Mouse (Mus musculus): ENCODE measurements at regions not wholly inside any gene's neighbourhood (a gene's known extent, or its start where the extent isn't known, plus 50 kb on each side); places are given as distances from the start of the nearest gene placed in this dataset.
A peak's percentile ranks its signal among the peaks of the same experiment; 100 is the strongest.

DNA sequence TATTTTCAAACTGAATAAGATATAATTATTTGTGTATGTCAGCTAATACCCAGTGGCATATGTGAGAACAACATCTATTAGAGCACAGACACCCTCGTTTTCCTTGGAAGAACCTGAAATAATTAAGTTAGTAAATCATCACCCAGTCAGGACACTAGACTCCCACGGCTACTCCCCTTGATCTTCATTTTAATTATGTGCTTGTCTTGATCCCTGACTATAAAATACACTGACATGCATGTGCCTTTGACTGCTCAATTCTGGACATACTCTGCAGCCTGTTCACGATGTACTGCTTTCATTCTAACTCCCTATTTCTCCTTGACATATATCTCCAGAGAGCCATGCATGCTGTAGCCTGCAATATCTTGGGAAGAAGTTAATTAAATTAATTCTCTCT is 232.7 kb upstream of the Atxn7l3b start:
- TF ChIP-seq CTCF (IDR thresholded peaks at IDR 0.05; ENCODE audit: low read depth): no peak
- Histone ChIP-seq H3K27me3 (ENCODE audit: insufficient read depth, low read length) (no peaks in the 10 kb centered on the region), H3K9me3 (replicated peaks; ENCODE audit: low read length) (no peaks in the 10 kb centered on the region), H3K27ac (no peak overlapping the region), H3K4me2 (ENCODE audit: low read length) (no peak overlapping the region), H3K36me3 (ENCODE audit: insufficient read depth, low read length) (no peaks in the 10 kb centered on the region), H3K9ac (ENCODE audit: low read depth, low read length) (no peak overlapping the region), H3K4me3 (replicated peaks; ENCODE audit: low read depth, low read length) (no peak overlapping the region), H3K4me1 (replicated peaks; ENCODE audit: insufficient read depth, low read length) (no peaks in the 10 kb centered on the region)
- ATAC-seq (replicated peaks; ENCODE audit: low FRiP score, low read depth) (peak; percentile 40; the same call in 1 of the 2 replicates), DNase-seq (ENCODE audit: low spot score) (peak; percentile 59)
- 14% methylated on average over 3 of the region's 3 CpGs for WGBS

DNA sequence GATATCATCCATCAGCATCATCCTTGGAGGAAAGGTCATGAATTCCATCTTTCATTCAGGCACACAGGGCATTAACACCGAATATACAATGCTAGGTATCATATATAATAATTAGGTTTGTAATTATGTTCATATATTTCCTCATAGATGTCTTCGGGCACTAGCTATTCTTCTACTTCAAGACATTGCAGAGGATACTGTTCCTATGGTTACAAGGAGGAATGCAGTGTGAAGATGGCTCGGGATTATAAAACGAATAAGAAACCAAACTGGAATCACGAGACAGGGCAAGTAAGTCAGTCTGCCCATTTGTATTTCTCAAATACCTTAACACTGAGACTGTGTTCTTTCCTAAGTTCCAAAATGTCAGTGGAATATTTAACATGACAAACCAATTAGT is 231.3 kb upstream of the Atxn7l3b start:
- no peak for DNase-seq (ENCODE audit: low spot score)
- Histone ChIP-seq H3K9ac (ENCODE audit: low read depth, low read length) (no peak overlapping the region), H3K36me3 (ENCODE audit: insufficient read depth, low read length) (no peaks in the 10 kb centered on the region), H3K4me3 (replicated peaks; ENCODE audit: low read depth, low read length) (no peak overlapping the region), H3K4me1 (replicated peaks; ENCODE audit: insufficient read depth, low read length) (no peaks in the 10 kb centered on the region), H3K9me3 (replicated peaks; ENCODE audit: low read length) (no peaks in the 10 kb centered on the region), H3K27me3 (ENCODE audit: insufficient read depth, low read length) (no peaks in the 10 kb centered on the region), H3K4me2 (ENCODE audit: low read length) (no peak overlapping the region), H3K27ac (no peak overlapping the region)
- ATAC-seq (replicated peaks; ENCODE audit: low FRiP score, low read depth): no peak
- 85% methylated on average over 5 of the region's 5 CpGs for WGBS
- TF ChIP-seq CTCF (IDR thresholded peaks at IDR 0.05; ENCODE audit: low read depth): no peak

DNA sequence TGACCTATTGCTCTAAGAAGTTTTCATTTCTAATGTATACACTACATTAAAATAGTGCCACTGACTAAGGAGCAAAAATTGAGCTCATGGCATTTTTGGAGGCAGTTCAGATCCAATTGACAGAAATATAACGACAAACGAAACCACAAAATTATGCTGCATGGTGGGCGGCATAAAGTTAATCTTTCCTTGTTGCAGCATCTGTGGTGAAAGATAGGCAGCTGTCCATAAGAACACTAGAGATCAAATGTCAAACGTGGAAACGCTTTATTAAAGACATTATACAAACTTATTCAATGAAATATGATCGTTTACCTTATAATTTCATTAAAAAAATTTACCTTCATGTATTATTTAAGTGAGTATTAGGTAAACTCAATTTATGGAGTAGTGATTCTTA is 230.2 kb upstream of the Atxn7l3b start:
- no peak for DNase-seq (ENCODE audit: low spot score)
- 87% methylated on average over 6 of the region's 6 CpGs for WGBS
- Histone ChIP-seq H3K9ac (ENCODE audit: low read depth, low read length) (no peak overlapping the region), H3K4me1 (replicated peaks; ENCODE audit: insufficient read depth, low read length) (no peaks in the 10 kb centered on the region), H3K36me3 (ENCODE audit: insufficient read depth, low read length) (no peaks in the 10 kb centered on the region), H3K9me3 (replicated peaks; ENCODE audit: low read length) (no peaks in the 10 kb centered on the region), H3K4me2 (ENCODE audit: low read length) (no peak overlapping the region), H3K27me3 (ENCODE audit: insufficient read depth, low read length) (no peaks in the 10 kb centered on the region), H3K4me3 (replicated peaks; ENCODE audit: low read depth, low read length) (no peak overlapping the region), H3K27ac (no peak overlapping the region)
- TF ChIP-seq CTCF (IDR thresholded peaks at IDR 0.05; ENCODE audit: low read depth): no peak
- no peak for ATAC-seq (replicated peaks; ENCODE audit: low FRiP score, low read depth)

DNA sequence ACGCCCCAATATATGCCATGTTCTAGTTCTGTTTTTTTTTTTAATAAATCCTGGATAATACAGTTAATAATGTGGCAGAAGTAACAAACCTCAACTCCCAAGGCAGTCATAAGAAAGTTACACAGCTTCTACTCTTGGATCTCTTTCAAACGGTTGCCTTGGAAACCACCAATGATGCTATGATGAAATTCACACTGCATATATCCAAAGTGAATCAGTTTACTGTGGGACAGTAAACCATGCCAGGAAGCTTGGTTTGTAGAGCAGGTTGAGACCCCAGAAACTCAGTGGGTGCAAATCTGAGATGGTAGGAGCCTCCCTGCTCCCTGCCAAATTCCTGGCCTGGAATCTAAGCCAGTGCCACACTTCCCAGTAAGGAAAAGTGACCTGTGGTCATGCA is 212.8 kb upstream of the Atxn7l3b start:
- Histone ChIP-seq H3K4me2 (ENCODE audit: low read length) (no peak overlapping the region), H3K4me1 (replicated peaks; ENCODE audit: insufficient read depth, low read length) (no peaks in the 10 kb centered on the region), H3K27me3 (ENCODE audit: insufficient read depth, low read length) (no peaks in the 10 kb centered on the region), H3K36me3 (ENCODE audit: insufficient read depth, low read length) (no peaks in the 10 kb centered on the region), H3K9me3 (replicated peaks; ENCODE audit: low read length) (no peaks in the 10 kb centered on the region), H3K9ac (ENCODE audit: low read depth, low read length) (no peak overlapping the region), H3K4me3 (replicated peaks; ENCODE audit: low read depth, low read length) (no peak overlapping the region), H3K27ac (no peak overlapping the region)
- ATAC-seq (replicated peaks; ENCODE audit: low FRiP score, low read depth): no peak
- TF ChIP-seq CTCF (IDR thresholded peaks at IDR 0.05; ENCODE audit: low read depth): no peak
- 64% methylated on average over 2 of the region's 2 CpGs for WGBS
- DNase-seq (ENCODE audit: low spot score): no peak

DNA sequence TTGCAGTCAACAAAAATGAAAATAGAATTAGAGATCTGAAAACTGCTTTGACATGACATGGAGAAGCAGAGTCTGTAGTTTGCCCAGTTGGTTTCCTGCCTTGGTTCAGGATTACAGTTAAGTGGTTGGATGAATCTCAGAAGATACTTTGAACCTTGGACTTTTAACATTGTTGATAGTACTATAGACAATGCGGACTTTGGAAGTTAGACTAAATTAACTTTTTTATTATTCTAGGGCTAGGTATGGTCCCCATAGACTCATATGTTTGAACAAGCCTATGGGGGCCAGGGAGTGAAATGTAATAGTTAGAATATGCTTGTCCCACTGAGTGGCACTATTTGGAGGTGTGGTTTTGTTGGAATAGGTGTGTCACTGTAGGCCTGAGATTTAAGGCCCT is 186.2 kb upstream of the Atxn7l3b start:
- Histone ChIP-seq H3K4me3 (replicated peaks; ENCODE audit: low read depth, low read length) (no peak overlapping the region), H3K36me3 (ENCODE audit: insufficient read depth, low read length) (no peaks in the 10 kb centered on the region), H3K4me1 (replicated peaks; ENCODE audit: insufficient read depth, low read length) (no peaks in the 10 kb centered on the region), H3K9me3 (replicated peaks; ENCODE audit: low read length) (no peaks in the 10 kb centered on the region), H3K4me2 (ENCODE audit: low read length) (no peak overlapping the region), H3K27ac (no peak overlapping the region), H3K9ac (ENCODE audit: low read depth, low read length) (no peak overlapping the region), H3K27me3 (ENCODE audit: insufficient read depth, low read length) (no peaks in the 10 kb centered on the region)
- TF ChIP-seq CTCF (IDR thresholded peaks at IDR 0.05; ENCODE audit: low read depth): no peak
- ATAC-seq (replicated peaks; ENCODE audit: low FRiP score, low read depth): no peak
- 81% methylated on average over 1 of the region's 1 CpGs for WGBS
- DNase-seq (ENCODE audit: low spot score): no peak

DNA sequence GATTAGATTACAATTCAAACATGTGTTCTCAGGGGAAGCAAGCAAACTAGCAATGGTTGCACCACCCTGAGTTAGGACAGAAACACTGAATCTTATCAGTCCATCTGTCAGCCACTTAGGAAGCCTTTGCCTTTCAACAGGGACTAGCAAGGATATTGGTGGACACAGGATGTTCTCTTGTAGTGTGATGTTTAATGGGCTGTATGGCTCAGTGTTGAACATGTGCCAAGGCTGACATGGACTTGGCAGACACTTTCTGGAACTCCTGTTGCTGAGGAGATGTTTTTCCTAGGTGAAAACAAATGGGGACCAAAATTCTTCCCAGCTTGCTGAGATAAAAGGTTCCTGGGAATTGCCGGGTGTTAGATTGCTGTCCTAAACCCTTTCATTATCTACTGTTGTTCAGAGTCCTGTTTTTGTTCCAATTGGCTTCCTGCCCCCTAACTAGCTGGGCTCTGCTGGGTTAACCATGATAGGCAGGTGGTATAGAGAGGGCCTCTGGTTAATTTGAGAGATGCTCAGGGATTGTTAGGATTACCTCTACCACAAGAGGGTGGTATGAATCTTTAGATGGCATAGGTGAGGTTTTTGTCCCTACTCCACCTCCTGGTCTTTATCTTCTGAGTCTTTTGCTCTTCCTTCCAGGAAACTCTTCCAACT is 177.1 kb upstream of the Atxn7l3b start:
- WGBS: 9% methylated on average over 1 of the region's 1 CpGs
- Histone ChIP-seq H3K4me2 (ENCODE audit: low read length) (no peak overlapping the region), H3K4me1 (replicated peaks; ENCODE audit: insufficient read depth, low read length) (no peaks in the 10 kb centered on the region), H3K9me3 (replicated peaks; ENCODE audit: low read length) (no peaks in the 10 kb centered on the region), H3K9ac (ENCODE audit: low read depth, low read length) (no peak overlapping the region), H3K36me3 (ENCODE audit: insufficient read depth, low read length) (no peaks in the 10 kb centered on the region), H3K27me3 (ENCODE audit: insufficient read depth, low read length) (no peaks in the 10 kb centered on the region), H3K27ac (no peak overlapping the region), H3K4me3 (replicated peaks; ENCODE audit: low read depth, low read length) (no peak overlapping the region)
- peak; percentile 27 for DNase-seq (ENCODE audit: low spot score)
- ATAC-seq (replicated peaks; ENCODE audit: low FRiP score, low read depth): no peak
- TF ChIP-seq CTCF (IDR thresholded peaks at IDR 0.05; ENCODE audit: low read depth): peak; percentile 54; the same call in 1 of the 2 replicates

DNA sequence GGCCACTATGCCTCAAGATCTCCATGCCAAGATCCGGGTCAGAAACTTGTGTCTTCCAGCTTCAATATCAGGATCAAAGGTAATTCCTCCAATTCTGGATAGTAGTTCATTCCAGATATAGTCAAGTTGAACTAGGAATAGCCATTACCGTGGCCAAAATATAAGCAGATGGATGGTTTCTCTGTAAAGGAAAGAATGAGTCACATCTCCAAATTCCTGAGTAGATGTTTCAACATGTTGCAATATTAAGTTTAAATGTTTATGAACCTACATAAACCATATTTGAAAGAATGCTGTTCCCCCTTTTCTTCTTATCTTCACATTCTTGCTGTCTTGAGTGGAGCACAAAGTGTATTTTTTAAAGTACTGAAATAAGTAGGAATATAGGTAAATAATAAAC is 176.5 kb upstream of the Atxn7l3b start:
- DNase-seq (ENCODE audit: low spot score) (no peak), ATAC-seq (replicated peaks; ENCODE audit: low FRiP score, low read depth) (no peak)
- H3K27me3 ChIP-seq (ENCODE audit: insufficient read depth, low read length): no peaks in the 10 kb centered on the region
- H3K27ac ChIP-seq: no peak overlapping the region
- 84% methylated on average over 2 of the region's 2 CpGs for WGBS
- no peak overlapping the region for H3K4me3 ChIP-seq (replicated peaks; ENCODE audit: low read depth, low read length)
- no peaks in the 10 kb centered on the region for H3K36me3 ChIP-seq (ENCODE audit: insufficient read depth, low read length)
- no peak overlapping the region for H3K4me2 ChIP-seq (ENCODE audit: low read length)
- TF ChIP-seq CTCF (IDR thresholded peaks at IDR 0.05; ENCODE audit: low read depth): no peak
- no peak overlapping the region for H3K9ac ChIP-seq (ENCODE audit: low read depth, low read length)
- no peaks in the 10 kb centered on the region for H3K9me3 ChIP-seq (replicated peaks; ENCODE audit: low read length)
- H3K4me1 ChIP-seq (replicated peaks; ENCODE audit: insufficient read depth, low read length): no peaks in the 10 kb centered on the region

All from kidney, postnatal 0 days (tissue).